Mouse (Mus musculus): ENCODE data around the gene Gm35315. TPM values are rescaled to one million over a fixed set of nuclear protein-coding genes. Genes with fewer than 3 reads are reported as not detected.

Gene Gm35315
- polyA plus RNA-seq (2012; rRNA removed) = 0.01 and 0.03 TPM in 2 replicates

GRCm38 (mm10) chr5:110094030-110094846 is at the start of gene Gm35315:
Gm35315 (minus strand) TSS chr5:110094420.

GRCm38 (mm10) chr5:110135293-110136086 is 41.3 kb upstream of the Gm35315 start, which contains the start of gene Chfr:
Chfr (plus strand) TSS chr5:110135842.

GRCm38 (mm10) chr5:110109991-110110441 is 15.8 kb upstream of the Gm35315 start, which contains the start of gene Zfp605:
Zfp605 (plus strand) TSS chr5:110110092.

GRCm38 (mm10) chr5:110107581-110108304 is 13.5 kb upstream of the Gm35315 start, which contains the start of gene Gtpbp6:
Gtpbp6 (minus strand) TSS chr5:110108197.

GRCm38 (mm10) chr5:110099656-110100580 is 5.7 kb upstream of the Gm35315 start, which contains the start of gene Plcxd1:
Plcxd1 (plus strand) TSS chr5:110099969.

GRCm38 (mm10) chr5:110072413-110072812 is 21.8 kb downstream of the Gm35315 start, which contains the start of gene Gm17655:
Gm17655 (minus strand) TSS chr5:110072513.

Other genes with a start within 250 kb of the Gm35315 start
- 0.16 and 0.18 TPM in 2 replicates for gene Gm15446, start 171.0 kb downstream of the Gm35315 start, polyA plus RNA-seq (2012; rRNA removed)
- 0.25 and 0.41 TPM in 2 replicates for gene Zfp932, start 97.9 kb downstream of the Gm35315 start, polyA plus RNA-seq (2012; rRNA removed)
- gene Gm17655, start 21.9 kb downstream of the Gm35315 start, polyA plus RNA-seq (2012; rRNA removed) = not detected in 2 replicates
- gene Plcxd1, start 5.5 kb upstream of the Gm35315 start, polyA plus RNA-seq (2012; rRNA removed) = 6.3 and 19.0 TPM in 2 replicates
- gene Gtpbp6, start 13.8 kb upstream of the Gm35315 start, polyA plus RNA-seq (2012; rRNA removed) = 50.2 and 57.9 TPM in 2 replicates
- 0.02 TPM in 1 of 2 replicates, not detected in the other for gene Zfp605, start 15.7 kb upstream of the Gm35315 start, polyA plus RNA-seq (2012; rRNA removed)
- gene Chfr, start 41.4 kb upstream of the Gm35315 start, polyA plus RNA-seq (2012; rRNA removed) = 29.7 and 34.9 TPM in 2 replicates
- gene Golga3, start 82.3 kb upstream of the Gm35315 start, polyA plus RNA-seq (2012; rRNA removed) = 1.9 and 2.3 TPM in 2 replicates
- gene Ankle2, start 136.6 kb upstream of the Gm35315 start, polyA plus RNA-seq (2012; rRNA removed) = 2.0 and 2.3 TPM in 2 replicates
- 8.7 and 9.6 TPM in 2 replicates for gene Pgam5, start 175.5 kb upstream of the Gm35315 start, polyA plus RNA-seq (2012; rRNA removed)
- gene Pxmp2, start 191.8 kb upstream of the Gm35315 start, polyA plus RNA-seq (2012; rRNA removed) = 1.9 and 2.6 TPM in 2 replicates
- gene Pole, start 191.9 kb upstream of the Gm35315 start, polyA plus RNA-seq (2012; rRNA removed) = 1.2 and 1.4 TPM in 2 replicates
- gene P2rx2, start 248.8 kb upstream of the Gm35315 start, polyA plus RNA-seq (2012; rRNA removed) = 0.82 and 0.91 TPM in 2 replicates